Mouse (Mus musculus): ENCODE data around the gene Pcyt2.

Pcyt2 gene

GRCm38 (mm10) chr11:120582268-120582981 is 35.3 kb downstream of the Pcyt2 start:
- DNase-seq (ENCODE audit: low spot score in 2 of 2), result no peak

- peak; percentile 79 to 82 for DNase-seq (ENCODE audit: low spot score in 2 of 2)
Measured at GRCm38 (mm10) chr11:120581490-120582267, 36.1 kb downstream of the Pcyt2 start, which contains the start of gene Arhgdia. Gene Arhgdia (minus strand): TSS chr11:120581624.

GRCm38 (mm10) chr11:120580871-120581331 is 36.8 kb downstream of the Pcyt2 start:
- DNase-seq (ENCODE audit: low spot score in 2 of 2), result peak in 1 of 2 experiments; percentile 34

GRCm38 (mm10) chr11:120580190-120580589 is 37.5 kb downstream of the Pcyt2 start:
- DNase-seq (ENCODE audit: low spot score in 2 of 2), result no peak

- DNase-seq (ENCODE audit: low spot score in 2 of 2), result peak; percentile 62 to 83
Measured at GRCm38 (mm10) chr11:120579316-120580107, 38.2 kb downstream of the Pcyt2 start.

- DNase-seq (ENCODE audit: low spot score in 2 of 2), result no peak
Measured at GRCm38 (mm10) chr11:120578694-120579243, 39.0 kb downstream of the Pcyt2 start.

GRCm38 (mm10) chr11:120578024-120578693 is 39.6 kb downstream of the Pcyt2 start:
- no peak for DNase-seq (ENCODE audit: low spot score in 2 of 2)

- no peak for DNase-seq (ENCODE audit: low spot score in 2 of 2)
Measured at GRCm38 (mm10) chr11:120577211-120578023, 40.3 kb downstream of the Pcyt2 start.

GRCm38 (mm10) chr11:120576365-120576981 is 41.3 kb downstream of the Pcyt2 start:
- DNase-seq (ENCODE audit: low spot score in 2 of 2), result no peak

- DNase-seq (ENCODE audit: low spot score in 2 of 2), result no peak
Measured at GRCm38 (mm10) chr11:120575940-120576339, 41.8 kb downstream of the Pcyt2 start.

GRCm38 (mm10) chr11:120575046-120575445 is 42.7 kb downstream of the Pcyt2 start:
- no peak for DNase-seq (ENCODE audit: low spot score in 2 of 2)

GRCm38 (mm10) chr11:120574278-120574600 is 43.5 kb downstream of the Pcyt2 start:
- no peak for DNase-seq (ENCODE audit: low spot score in 2 of 2)

GRCm38 (mm10) chr11:120573585-120574277 is 44.0 kb downstream of the Pcyt2 start:
- DNase-seq (ENCODE audit: low spot score in 2 of 2), result no peak

- peak; percentile 98 for DNase-seq (ENCODE audit: low spot score in 2 of 2)
Measured at GRCm38 (mm10) chr11:120572752-120573584, 44.8 kb downstream of the Pcyt2 start, which contains the start of gene P4hb. Gene P4hb (minus strand): TSS chr11:120573253.

GRCm38 (mm10) chr11:120572417-120572751 is 45.4 kb downstream of the Pcyt2 start:
- DNase-seq (ENCODE audit: low spot score in 2 of 2), result no peak

GRCm38 (mm10) chr11:120571754-120572416 is 45.9 kb downstream of the Pcyt2 start:
- DNase-seq (ENCODE audit: low spot score in 2 of 2), result no peak

GRCm38 (mm10) chr11:120571122-120571521 is 46.6 kb downstream of the Pcyt2 start:
- no peak for DNase-seq (ENCODE audit: low spot score in 2 of 2)

GRCm38 (mm10) chr11:120568324-120568723 is 49.4 kb downstream of the Pcyt2 start:
- DNase-seq (ENCODE audit: low spot score in 2 of 2), result no peak
